Mouse (Mus musculus) right cerebral cortex, postnatal 10 days (tissue): ENCODE results near the gene Tmem247.

Experiments used
- DNase-seq, 2 experiments: peaks; one replicate each; pipeline ENCODE4 v3.0.0; 2021; ENCODE audit warnings: low spot score in 2 of 2

Tmem247 gene

GRCm38 (mm10) chr17:86962894-86963585 is 45.9 kb downstream of the Tmem247 start, which contains the start of gene Rhoq:
Rhoq (plus strand) TSS chr17:86963082.
- DNase-seq: peak; percentile 91 to 92

- peak; percentile 46 to 59 for DNase-seq
These were observed 46.4 kb downstream of the Tmem247 start for GRCm38 (mm10) chr17:86963586-86963902.

- no peak for DNase-seq
These were observed 46.9 kb downstream of the Tmem247 start for GRCm38 (mm10) chr17:86964041-86964440.

- peak; percentile 81 to 91 for DNase-seq
These were observed 47.4 kb downstream of the Tmem247 start for GRCm38 (mm10) chr17:86964502-86964901.

GRCm38 (mm10) chr17:86965121-86965520 is 48.0 kb downstream of the Tmem247 start:
- no peak for DNase-seq

- DNase-seq: no peak
These were observed 48.9 kb downstream of the Tmem247 start for GRCm38 (mm10) chr17:86966040-86966439.

GRCm38 (mm10) chr17:86967048-86967447 is 49.9 kb downstream of the Tmem247 start:
- DNase-seq: no peak

GRCm38 (mm10) chr17:86967536-86968525 is 50.7 kb downstream of the Tmem247 start:
- DNase-seq: peak; percentile 62 to 71

GRCm38 (mm10) chr17:86968581-86968980 is 51.4 kb downstream of the Tmem247 start:
- DNase-seq: no peak

GRCm38 (mm10) chr17:86969582-86969981 is 52.4 kb downstream of the Tmem247 start:
- no peak for DNase-seq

GRCm38 (mm10) chr17:86970026-86970750 is 53.0 kb downstream of the Tmem247 start:
- DNase-seq: no peak

- DNase-seq: no peak
These were observed 53.9 kb downstream of the Tmem247 start for GRCm38 (mm10) chr17:86971036-86971435.

GRCm38 (mm10) chr17:86971860-86972259 is 54.7 kb downstream of the Tmem247 start:
- no peak for DNase-seq
